ENCODE assay signal across 25 mouse cellular contexts in genomic region chr8:19934274-19934673, GRCm38 (mm10). TPM values are rescaled to one million over a fixed set of nuclear protein-coding genes. Genes with fewer than 3 reads are reported as not detected.
DNase-seq lines count a peak whose midpoint lies in the region.
"Had no signal": no experiment of that assay in that cellular context is flagged by ENCODE, and none has a peak within 500 bp of the region (broad histone marks: within the 10 kb centered on the region; RNA-seq: fewer than 3 reads in every experiment).

No protein-coding gene starts in this region.

- DNase-seq in adrenal gland, adult (ENCODE audit: inconsistent age in 2 of 2, low spot score in 1 of 2) = peak; percentile 14 to 42
- DNase-seq in cerebellum, adult 9-11 months = peak; percentile 20
- peak; percentile 13 for DNase-seq in heart, adult 8-10 months (ENCODE audit: low spot score)
- peak; percentile 2 to 5 for DNase-seq in layer of hippocampus, adult 8-10 months (ENCODE audit: low spot score in 2 of 2)
- DNase-seq in ovary, adult 18-20 months (ENCODE audit: low spot score) = peak; percentile 5
- peak; percentile 12 to 65 for DNase-seq in spleen, postnatal 4 days (ENCODE audit: low spot score in 2 of 2)
- peak; percentile 22 for DNase-seq in urinary bladder, adult 2 months (ENCODE audit: low spot score)

RNA-seq across cellular contexts. Expression of gene Gm31371, which starts 31.1 kb away (rescaled TPM):
- total RNA-seq in heart, adult 8-10 months (2022) = under 1 TPM in 1 of 4 experiments, not detected in 3; 0.28 TPM
- total RNA-seq in layer of hippocampus, adult 8-10 months (2022) = 1 to 10 TPM in 1 of 4 experiments, under 1 TPM in 2, not detected in 1; 0.22 to 1.3 (median 0.31) TPM
- polyA plus RNA-seq in urinary bladder, adult 2 months (2012; rRNA removed) = not detected in 2 replicates
- total RNA-seq: adrenal gland, postnatal 14 days; CH12.LX; monocyte, adult 5-6 weeks had no signal
- polyA plus RNA-seq: embryonic facial prominence, embryonic 10.5 days; embryonic facial prominence, embryonic 15.5 days; forebrain, embryonic 12.5 days; forebrain, postnatal 0 days; gonadal fat pad, adult 2 months; heart, embryonic 13.5 days; hindbrain, embryonic 11.5 days; hindbrain, embryonic 16.5 days; kidney, embryonic 16.5 days; liver, embryonic 12.5 days; liver, postnatal 0 days; lung, embryonic 16.5 days; midbrain, embryonic 14.5 days; neural tube, embryonic 14.5 days; spleen, adult 2 months had no signal

Comparison
In these comparisons a context has a peak if more than half of its experiments do, and no peak if none do; other contexts are left out.
1. Peak in every context shown above with its lines: DNase-seq.